Mouse (Mus musculus) liver, embryonic 16.5 days (tissue): ENCODE measurements around the gene Ern1. TPM values are rescaled to one million over a fixed set of nuclear protein-coding genes. Genes with fewer than 3 reads are reported as not detected.
A peak's percentile ranks its signal among the peaks of the same experiment; 100 is the strongest.

Experiments
- ATAC-seq: fragments of 200-750 bp; cut with Nextera tagmentation; 2 replicates; pipeline ENCODE4 v1.8.0; 2017; ENCODE audit warnings: low read depth, mild to moderate bottlenecking, moderate number of reproducible peaks, moderate library complexity
- H3K27ac ChIP-seq: fragments of 300-500 bp; sonication (generic); 2 replicates; pipeline ENCODE4 v1.5.1; 2014; ENCODE audit warnings: mild to moderate bottlenecking, low read length
- H3K27me3 ChIP-seq: fragments of 300-500 bp; sonication (generic); 2 replicates; pipeline ENCODE4 v1.6.1; 2014; ENCODE audit warnings: low read depth, low read length, mixed read lengths; ENCODE audit not compliant: control insufficient read depth, insufficient read depth
- H3K36me3 ChIP-seq: fragments of 300-500 bp; sonication (generic); 2 replicates; pipeline ENCODE4 v1.6.1; 2014; ENCODE audit warnings: mild to moderate bottlenecking; ENCODE audit not compliant: control insufficient read depth, insufficient read depth
- H3K4me1 ChIP-seq: fragments of 300-500 bp; sonication (generic); 2 replicates; pipeline ENCODE4 v1.6.1; 2014; ENCODE audit warnings: low read depth, low read length, mixed read lengths; ENCODE audit not compliant: control insufficient read depth
- H3K4me2 ChIP-seq: fragments of 300-500 bp; sonication (generic); 2 replicates; pipeline ENCODE4 v1.6.1; 2014; ENCODE audit warnings: low read depth, low read length, mixed read lengths
- H3K4me3 ChIP-seq: fragments of 300-500 bp; sonication (generic); 2 replicates; pipeline ENCODE4 v1.5.1; 2014; ENCODE audit warnings: low read depth, mild to moderate bottlenecking, low read length
- H3K9ac ChIP-seq: fragments of 300-500 bp; sonication (generic); 2 replicates; pipeline ENCODE4 v1.6.1; 2014; ENCODE audit warnings: low read depth, low read length
- H3K9me3 ChIP-seq: fragments of 300-500 bp; sonication (generic); replicated peaks from 2 replicates; pipeline ENCODE4 v1.6.1; 2016; ENCODE audit warnings: low read length; ENCODE audit not compliant: control insufficient read depth
- WGBS: fragments of 180-500 bp; shearing (Covaris S2); extraction: QIAGEN DNeasy Blood & Tissue Kit; methylation state at CpG from one replicate; pipeline ENCODE4 v1.1.7; 2014; ENCODE audit not compliant: insufficient replicate concordance; 5-methylcytosine and 5-hydroxymethylcytosine counted together
- polyA plus RNA-seq: library from polyadenylated mRNA; unstranded; fragments of >200 nt; fragmentation: Nextera tagmentation; extraction: Ambion mirVana; gene quantifications from 2 replicates; pipeline ENCODE4 v1.2.1, GENCODE M21; 2015

The Ern1 gene
- polyA plus RNA-seq, 1 experiment from 2014 or later, result 5.2 TPM

DNA sequence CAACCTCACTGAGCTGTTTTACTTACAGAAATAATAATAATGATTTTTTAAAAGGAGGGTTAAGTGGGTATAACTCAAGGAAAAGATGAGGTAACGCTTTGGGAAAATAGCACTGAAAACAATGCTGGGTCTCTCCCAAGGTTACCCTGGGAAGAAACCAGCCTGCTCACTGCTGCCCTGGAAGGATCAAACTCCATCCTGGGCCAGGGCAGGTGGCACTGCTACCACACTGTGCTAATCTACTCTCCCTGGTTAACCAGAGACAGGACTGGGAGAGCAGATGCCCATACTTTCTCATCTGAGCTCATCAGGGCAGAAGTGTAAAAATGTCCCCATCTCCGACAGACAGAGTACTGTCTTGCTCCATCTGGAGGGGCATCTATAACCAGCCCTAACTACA, 47.3 kb downstream of the Ern1 start:
- no peaks in the 10 kb centered on the region for H3K36me3 ChIP-seq
- H3K27me3 ChIP-seq, result no peaks in the 10 kb centered on the region
- H3K27ac ChIP-seq, result no peak overlapping the region
- ATAC-seq, result no peak
- WGBS, result 76% methylated on average over 2 of the region's 2 CpGs
- H3K4me2 ChIP-seq, result no peak overlapping the region
- peaks cover 21% of the 10 kb centered on the region for H3K4me1 ChIP-seq
- H3K4me3 ChIP-seq, result no peak overlapping the region
- H3K9ac ChIP-seq, result 0 out of 2 replicates have a peak overlapping the region, but pooled peaks have one; percentile 11
- H3K9me3 ChIP-seq, result no peaks in the 10 kb centered on the region

DNA sequence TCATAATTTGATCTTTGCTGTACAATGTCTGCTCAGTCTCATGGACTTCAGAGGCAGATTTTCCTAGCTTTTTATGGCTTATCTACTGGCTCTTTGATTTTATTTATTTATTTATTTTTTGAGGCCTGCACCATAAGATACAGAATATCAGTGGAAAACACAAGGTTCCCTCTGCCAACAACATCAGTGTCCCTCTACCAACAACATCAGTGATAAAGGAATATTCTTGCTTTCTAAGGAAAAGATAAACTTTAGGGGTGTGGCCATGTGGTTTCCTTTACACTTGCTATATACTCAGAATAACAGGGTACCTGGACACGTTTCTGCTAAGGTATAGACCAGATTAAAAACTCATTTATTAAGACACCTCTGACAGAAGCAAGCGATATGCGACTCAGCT, 48.3 kb downstream of the Ern1 start:
- H3K4me2 ChIP-seq, result no peak overlapping the region
- 27% methylated on average over 3 of the region's 3 CpGs for WGBS

DNA sequence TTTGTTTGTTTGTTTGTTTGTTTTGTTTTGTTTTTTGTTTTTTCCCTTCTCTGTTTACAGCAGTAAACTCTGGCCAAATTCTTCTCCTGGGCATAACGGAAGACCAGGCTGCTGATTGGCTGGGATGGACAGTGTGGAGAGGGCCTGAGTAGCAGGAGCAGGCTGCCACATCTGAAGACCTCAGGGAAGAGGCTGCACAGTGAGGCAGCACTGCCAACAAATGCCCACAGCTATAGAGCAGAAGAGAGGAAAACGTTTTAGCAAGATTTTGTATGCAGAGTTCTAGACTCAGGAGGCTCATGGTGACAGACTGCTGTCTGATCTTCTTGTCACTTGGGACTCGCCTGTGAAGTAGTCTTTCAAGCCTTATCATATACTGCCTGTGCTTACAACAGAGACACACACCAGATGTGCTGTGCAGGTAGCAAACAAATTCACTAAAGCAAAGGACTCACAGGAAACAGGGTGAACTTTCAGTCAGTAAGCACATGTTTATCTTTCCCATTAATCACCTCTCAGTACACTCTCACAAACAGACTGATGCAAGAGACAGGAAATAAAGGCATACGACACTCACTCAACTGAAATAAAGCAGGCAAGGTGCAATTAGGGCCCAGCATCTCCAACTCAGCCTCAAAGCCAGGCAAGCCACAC, 49.0 kb downstream of the Ern1 start:
- H3K9me3 ChIP-seq, result no peaks in the 10 kb centered on the region
- H3K9ac ChIP-seq, result no peak overlapping the region
- WGBS, result 20% methylated on average over 4 of the region's 4 CpGs
- H3K36me3 ChIP-seq, result no peaks in the 10 kb centered on the region; the same call in 1 of the 2 replicates
- ATAC-seq, result peak; percentile 57
- peak overlapping the region; percentile 42 for H3K27ac ChIP-seq
- H3K27me3 ChIP-seq, result no peaks in the 10 kb centered on the region
- H3K4me1 ChIP-seq, result peaks cover 21% of the 10 kb centered on the region
- no peak overlapping the region for H3K4me3 ChIP-seq
- no peak overlapping the region for H3K4me2 ChIP-seq

More for the DNA sequence above, 48.3 kb downstream of the Ern1 start:
- Histone ChIP-seq H3K4me1 (peaks cover 21% of the 10 kb centered on the region), H3K36me3 (no peaks in the 10 kb centered on the region; the same call in 1 of the 2 replicates), H3K4me3 (no peak overlapping the region), H3K9ac (no peak overlapping the region), H3K9me3 (no peaks in the 10 kb centered on the region), H3K27me3 (no peaks in the 10 kb centered on the region), H3K27ac (peak overlapping the region; percentile 42)
- 0 out of 2 replicates have a peak, but pooled peaks have one; percentile 12 for ATAC-seq

DNA sequence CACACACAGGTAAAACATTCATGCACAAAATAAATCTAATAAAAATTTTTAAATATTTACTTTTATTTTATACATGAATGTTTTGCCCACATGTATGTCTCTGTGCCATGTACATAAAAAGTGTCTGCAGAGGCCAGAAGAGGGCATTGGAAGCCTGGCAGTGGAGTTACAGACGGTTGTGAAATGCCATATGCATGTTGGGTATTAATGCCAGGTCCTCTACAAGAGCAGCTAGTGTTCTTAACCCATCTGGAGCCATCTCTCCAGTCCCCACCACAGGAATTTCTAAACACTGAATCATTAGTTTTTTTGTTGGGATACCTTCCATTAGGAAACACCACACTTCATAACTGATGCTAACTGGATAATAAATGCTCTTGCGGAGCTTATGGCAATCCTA, 50.1 kb downstream of the Ern1 start:
- H3K4me3 ChIP-seq, result no peak overlapping the region
- H3K36me3 ChIP-seq, result no peaks in the 10 kb centered on the region; the same call in 1 of the 2 replicates
- no peak for ATAC-seq
- no peaks in the 10 kb centered on the region for H3K9me3 ChIP-seq
- H3K4me1 ChIP-seq, result peaks cover 21% of the 10 kb centered on the region
- H3K27ac ChIP-seq, result no peak overlapping the region
- H3K4me2 ChIP-seq, result no peak overlapping the region
- WGBS, result 85% methylated on average over 2 of the region's 2 CpGs
- no peak overlapping the region for H3K9ac ChIP-seq
- no peaks in the 10 kb centered on the region for H3K27me3 ChIP-seq

DNA sequence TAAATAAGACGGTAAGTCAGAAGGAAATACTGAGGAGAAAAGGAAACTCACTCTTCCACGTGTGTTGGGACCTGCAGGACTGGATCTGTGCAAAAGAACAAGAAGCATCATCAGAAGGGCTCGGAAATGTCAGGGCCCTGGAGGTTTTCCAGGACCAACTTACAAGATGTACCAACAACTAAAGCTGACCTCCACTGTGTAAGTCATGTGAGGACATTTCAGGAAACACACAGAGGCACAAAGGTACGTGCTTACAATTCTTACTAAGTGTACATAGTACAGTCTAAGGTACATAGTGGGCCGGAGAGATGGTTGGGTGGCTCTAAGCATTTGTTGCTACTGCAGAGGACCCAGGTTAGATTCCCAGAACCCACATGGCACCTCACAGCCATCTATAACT, 50.6 kb downstream of the Ern1 start:
- Histone ChIP-seq H3K4me3 (no peak overlapping the region), H3K4me1 (peaks cover 21% of the 10 kb centered on the region), H3K9ac (no peak overlapping the region), H3K27me3 (no peaks in the 10 kb centered on the region), H3K9me3 (no peaks in the 10 kb centered on the region), H3K36me3 (no peaks in the 10 kb centered on the region; the same call in 1 of the 2 replicates), H3K4me2 (no peak overlapping the region), H3K27ac (no peak overlapping the region)
- WGBS, result 63% methylated on average over 5 of the region's 5 CpGs
- ATAC-seq, result peak; percentile 76

DNA sequence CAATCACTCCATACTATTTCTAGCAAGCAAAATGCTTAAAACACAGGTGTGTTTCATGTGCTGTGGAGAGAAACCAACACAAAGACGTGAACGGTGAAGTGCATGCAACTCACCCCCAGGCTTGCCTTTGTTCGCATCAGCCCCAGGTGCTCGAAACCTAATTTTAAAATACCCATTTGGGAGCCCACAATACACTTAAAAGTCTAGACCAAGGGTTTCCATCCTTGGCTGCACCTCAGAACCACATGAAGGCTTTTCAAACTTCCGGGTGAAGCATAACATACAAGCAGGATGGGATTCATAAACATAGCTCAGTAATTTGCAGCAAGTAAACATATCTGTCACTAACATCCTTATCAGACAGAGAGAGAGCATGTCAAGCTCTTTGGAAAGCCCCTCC, 57.3 kb downstream of the Ern1 start:
- no peak overlapping the region for H3K4me3 ChIP-seq
- H3K36me3 ChIP-seq, result peaks cover 3% of the 10 kb centered on the region; the same call in 1 of the 2 replicates
- H3K9me3 ChIP-seq, result no peaks in the 10 kb centered on the region
- H3K4me2 ChIP-seq, result no peak overlapping the region
- no peaks in the 10 kb centered on the region for H3K27me3 ChIP-seq
- H3K4me1 ChIP-seq, result peaks cover 2% of the 10 kb centered on the region
- 70% methylated on average over 5 of the region's 5 CpGs for WGBS
- H3K27ac ChIP-seq, result no peak overlapping the region
- no peak for ATAC-seq
- H3K9ac ChIP-seq, result no peak overlapping the region

DNA sequence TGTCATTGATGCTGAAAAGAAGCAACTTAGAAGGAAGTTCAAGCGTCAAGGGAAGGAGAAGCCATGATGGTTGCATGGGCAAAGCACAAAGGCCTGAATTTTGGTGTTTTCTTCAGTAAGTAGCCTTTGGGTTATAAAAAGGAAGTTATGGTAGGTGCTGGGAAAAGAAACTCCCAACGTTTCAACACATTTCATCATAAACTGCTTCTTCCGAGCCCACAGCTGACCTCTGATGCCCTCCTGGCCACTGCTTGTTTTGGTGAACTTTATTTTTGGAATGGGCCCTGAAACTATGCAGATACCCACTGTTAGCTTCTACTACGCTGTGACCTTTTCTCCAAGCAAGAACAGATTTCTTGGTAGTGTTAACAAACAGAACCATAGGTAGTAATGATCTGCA, 58.0 kb downstream of the Ern1 start:
- no peak for ATAC-seq
- no peak overlapping the region for H3K27ac ChIP-seq
- H3K4me1 ChIP-seq, result peaks cover 2% of the 10 kb centered on the region
- H3K36me3 ChIP-seq, result peaks cover 5% of the 10 kb centered on the region; the same call in 1 of the 2 replicates
- no peaks in the 10 kb centered on the region for H3K9me3 ChIP-seq
- H3K27me3 ChIP-seq, result no peaks in the 10 kb centered on the region
- no peak overlapping the region for H3K9ac ChIP-seq
- no peak overlapping the region for H3K4me2 ChIP-seq
- no peak overlapping the region for H3K4me3 ChIP-seq
- WGBS, result 49% methylated on average over 4 of the region's 4 CpGs

DNA sequence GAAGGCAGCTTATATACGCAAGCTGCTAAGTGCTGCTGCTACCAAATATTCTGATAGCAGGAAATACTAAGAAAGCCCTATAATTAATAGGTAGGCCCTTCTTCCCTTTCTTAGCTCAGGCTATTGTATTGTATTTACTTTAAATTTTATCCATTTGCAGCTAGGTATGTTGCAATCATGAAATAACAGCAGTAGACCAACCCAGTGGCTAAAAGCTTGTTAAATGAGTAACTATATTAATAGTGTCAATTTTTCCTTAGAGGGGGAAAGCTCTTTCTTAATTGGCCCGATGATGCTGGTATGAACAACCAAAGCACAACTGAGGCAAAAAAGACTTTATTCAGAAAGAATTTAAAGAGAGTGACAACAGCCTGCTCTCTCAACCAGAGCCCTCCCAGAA, 59.1 kb downstream of the Ern1 start:
- peaks cover 5% of the 10 kb centered on the region; the same call in 1 of the 2 replicates for H3K36me3 ChIP-seq
- H3K9me3 ChIP-seq, result no peaks in the 10 kb centered on the region
- H3K27ac ChIP-seq, result no peak overlapping the region
- H3K4me3 ChIP-seq, result no peak overlapping the region
- no peak for ATAC-seq
- H3K27me3 ChIP-seq, result no peaks in the 10 kb centered on the region
- H3K4me1 ChIP-seq, result peaks cover 2% of the 10 kb centered on the region
- H3K4me2 ChIP-seq, result no peak overlapping the region
- 79% methylated on average over 2 of the region's 2 CpGs for whole genome bisulfite sequencing
- H3K9ac ChIP-seq, result no peak overlapping the region

DNA sequence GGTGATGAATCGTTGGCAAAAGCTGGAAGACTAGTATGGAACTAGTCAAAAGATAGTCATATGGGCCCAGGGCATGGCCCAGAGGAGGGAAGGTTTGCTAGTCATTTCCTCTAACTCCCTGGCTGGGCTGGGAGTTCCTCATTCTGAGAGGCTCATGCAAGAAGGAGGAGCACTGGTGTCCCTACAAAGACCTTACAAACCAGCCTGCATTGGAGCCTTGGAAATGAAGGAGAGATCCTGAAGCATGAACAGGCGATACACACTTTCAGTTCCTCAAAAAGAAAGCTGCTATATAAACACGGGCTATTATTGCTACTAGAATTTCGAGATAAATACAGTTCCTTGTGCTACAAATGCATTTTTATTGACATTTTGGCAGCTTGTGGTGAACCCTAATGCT, 59.5 kb downstream of the Ern1 start:
- Histone ChIP-seq H3K27ac (no peak overlapping the region), H3K9me3 (no peaks in the 10 kb centered on the region), H3K4me1 (peaks cover 2% of the 10 kb centered on the region), H3K27me3 (no peaks in the 10 kb centered on the region), H3K4me3 (no peak overlapping the region), H3K4me2 (no peak overlapping the region), H3K9ac (no peak overlapping the region), H3K36me3 (peaks cover 7% of the 10 kb centered on the region; the same call in 1 of the 2 replicates)
- no peak for ATAC-seq
- WGBS, result 23% methylated on average over 4 of the region's 4 CpGs
